Mouse (Mus musculus) testis, adult 2 months (tissue): ENCODE data around the gene Muc4.

ENCODE experiments used
- CTCF ChIP-seq: fragments of 200-500 bp; IDR thresholded peaks from 2 replicates; pipeline ENCODE4 v1.5.1; 2012; ENCODE audit warnings: low read depth, mild to moderate bottlenecking, inconsistent platforms, low read length, moderate library complexity; ENCODE audit not compliant: control insufficient read depth, insufficient read depth, insufficient replicate concordance
- POLR2A ChIP-seq: fragments of 200-500 bp; IDR thresholded peaks from 2 replicates; pipeline ENCODE4 v1.6.1; 2012; ENCODE audit warnings: low read depth, mild to moderate bottlenecking, inconsistent platforms, low read length, moderate library complexity; ENCODE audit not compliant: control insufficient read depth

GRCm38 (mm10) chr16:32687221-32687620 lies 48.5 kb upstream of the Muc4 start:
- TF ChIP-seq POLR2A (no peak), CTCF (no peak)
